Mouse (Mus musculus): ENCODE data around the gene Casc1. TPM values are rescaled to one million over a fixed set of nuclear protein-coding genes. Genes with fewer than 3 reads are reported as not detected.

Casc1 gene
- polyA plus RNA-seq, 1 experiment from 2014 or later, result 4.4 TPM

GRCm38 (mm10) chr6:145237148-145237547 is 26.3 kb upstream of the Casc1 start:
- WGBS, result 74% methylated on average over 4 of the region's 4 CpGs
- Histone ChIP-seq H3K9me3 (replicated peaks) (no peaks in the 10 kb centered on the region), H3K4me2 (replicated peaks) (no peak overlapping the region), H3K4me1 (no peaks in the 10 kb centered on the region), H3K27ac (replicated peaks) (no peak overlapping the region), H3K27me3 (no peaks in the 10 kb centered on the region), H3K9ac (no peak overlapping the region), H3K4me3 (replicated peaks) (no peak overlapping the region), H3K36me3 (0 out of 2 replicates have a peak, but pooled peaks cover 24% of the 10 kb centered on the region)
- no peak for ATAC-seq (ENCODE audit: insufficient number of reproducible peaks, low FRiP score, low TSS enrichment, low read depth)

GRCm38 (mm10) chr6:145235367-145235766 is 24.6 kb upstream of the Casc1 start:
- Histone ChIP-seq H3K27ac (replicated peaks) (no peak overlapping the region), H3K4me3 (replicated peaks) (no peak overlapping the region), H3K9ac (no peak overlapping the region), H3K9me3 (replicated peaks) (no peaks in the 10 kb centered on the region), H3K36me3 (peaks cover 21% of the 10 kb centered on the region), H3K4me1 (no peaks in the 10 kb centered on the region), H3K4me2 (replicated peaks) (no peak overlapping the region), H3K27me3 (no peaks in the 10 kb centered on the region)
- no peak for ATAC-seq (ENCODE audit: insufficient number of reproducible peaks, low FRiP score, low TSS enrichment, low read depth)
- 83% methylated on average over 6 of the region's 6 CpGs for WGBS

GRCm38 (mm10) chr6:145234391-145234790 is 23.6 kb upstream of the Casc1 start:
- Histone ChIP-seq H3K4me1 (no peaks in the 10 kb centered on the region), H3K4me3 (replicated peaks) (no peak overlapping the region), H3K27me3 (no peaks in the 10 kb centered on the region), H3K4me2 (replicated peaks) (no peak overlapping the region), H3K9me3 (replicated peaks) (no peaks in the 10 kb centered on the region), H3K36me3 (peaks cover 14% of the 10 kb centered on the region), H3K27ac (replicated peaks) (no peak overlapping the region), H3K9ac (no peak overlapping the region)
- ATAC-seq (ENCODE audit: insufficient number of reproducible peaks, low FRiP score, low TSS enrichment, low read depth), result no peak
- WGBS, result 79% methylated on average over 1 of the region's 1 CpGs

- peaks cover 7% of the 10 kb centered on the region for H3K36me3 ChIP-seq
- H3K9me3 ChIP-seq (replicated peaks), result no peaks in the 10 kb centered on the region
- H3K4me2 ChIP-seq (replicated peaks), result no peak overlapping the region
- no peak overlapping the region for H3K4me3 ChIP-seq (replicated peaks)
- no peaks in the 10 kb centered on the region for H3K4me1 ChIP-seq
- H3K27me3 ChIP-seq, result no peaks in the 10 kb centered on the region
- no peak overlapping the region for H3K9ac ChIP-seq
- H3K27ac ChIP-seq (replicated peaks), result no peak overlapping the region
- no peak for ATAC-seq (ENCODE audit: insufficient number of reproducible peaks, low FRiP score, low TSS enrichment, low read depth)
- WGBS, result 83% methylated on average over 3 of the region's 3 CpGs
These were observed 15.5 kb upstream of the Casc1 start for GRCm38 (mm10) chr6:145226296-145226695.

- H3K4me2 ChIP-seq (replicated peaks), result no peak overlapping the region
These were observed 13.4 kb upstream of the Casc1 start for GRCm38 (mm10) chr6:145224246-145224645.

GRCm38 (mm10) chr6:145215826-145216225 is 5.0 kb upstream of the Casc1 start:
- Histone ChIP-seq H3K4me2 (replicated peaks) (no peak overlapping the region), H3K27me3 (no peaks in the 10 kb centered on the region), H3K27ac (replicated peaks) (no peak overlapping the region), H3K9ac (no peak overlapping the region), H3K9me3 (replicated peaks) (no peaks in the 10 kb centered on the region), H3K36me3 (peaks cover 27% of the 10 kb centered on the region; the same call in 1 of the 2 replicates), H3K4me1 (peaks cover 10% of the 10 kb centered on the region), H3K4me3 (replicated peaks) (no peak overlapping the region)
- no peak for ATAC-seq (ENCODE audit: insufficient number of reproducible peaks, low FRiP score, low TSS enrichment, low read depth)
- 87% methylated on average over 3 of the region's 3 CpGs for WGBS

More at GRCm38 (mm10) chr6:145224246-145224645, 13.4 kb upstream of the Casc1 start:
- Histone ChIP-seq H3K4me3 (replicated peaks) (no peak overlapping the region), H3K9ac (no peak overlapping the region), H3K27ac (replicated peaks) (no peak overlapping the region), H3K9me3 (replicated peaks) (no peaks in the 10 kb centered on the region), H3K27me3 (no peaks in the 10 kb centered on the region), H3K36me3 (peaks cover 9% of the 10 kb centered on the region; the same call in 1 of the 2 replicates), H3K4me1 (no peaks in the 10 kb centered on the region)
- 84% methylated on average over 6 of the region's 6 CpGs for WGBS
- no peak for ATAC-seq (ENCODE audit: insufficient number of reproducible peaks, low FRiP score, low TSS enrichment, low read depth)

GRCm38 (mm10) chr6:145213916-145214315 is 3.1 kb upstream of the Casc1 start:
- 82% methylated on average over 2 of the region's 2 CpGs for WGBS
- Histone ChIP-seq H3K9ac (no peak overlapping the region), H3K27me3 (no peaks in the 10 kb centered on the region), H3K36me3 (peaks cover 19% of the 10 kb centered on the region; the same call in 1 of the 2 replicates), H3K27ac (replicated peaks) (no peak overlapping the region), H3K4me2 (replicated peaks) (no peak overlapping the region), H3K4me1 (peaks cover 17% of the 10 kb centered on the region), H3K4me3 (replicated peaks) (no peak overlapping the region), H3K9me3 (replicated peaks) (no peaks in the 10 kb centered on the region)
- ATAC-seq (ENCODE audit: insufficient number of reproducible peaks, low FRiP score, low TSS enrichment, low read depth), result no peak

- Histone ChIP-seq H3K36me3 (0 out of 2 replicates have a peak, but pooled peaks cover 11% of the 10 kb centered on the region), H3K27me3 (no peaks in the 10 kb centered on the region), H3K4me2 (replicated peaks) (peak overlapping the region; percentile 64), H3K9ac (peak overlapping the region; percentile 71), H3K4me3 (replicated peaks) (peak overlapping the region; percentile 64), H3K9me3 (replicated peaks) (no peaks in the 10 kb centered on the region), H3K27ac (replicated peaks) (peak overlapping the region; percentile 93), H3K4me1 (peaks cover 17% of the 10 kb centered on the region)
- WGBS, result 4% methylated on average over 21 of the region's 21 CpGs
- peak; percentile 41 for ATAC-seq (ENCODE audit: insufficient number of reproducible peaks, low FRiP score, low TSS enrichment, low read depth)
These were observed 836 bp upstream of the Casc1 start for GRCm38 (mm10) chr6:145211376-145212305.

GRCm38 (mm10) chr6:145210056-145210680 is 637 bp downstream of the Casc1 start:
- H3K27ac ChIP-seq (replicated peaks), result peak overlapping the region; percentile 74; the same call in 1 of the 2 replicates
- WGBS, result 32% methylated on average over 8 of the region's 8 CpGs
- no peaks in the 10 kb centered on the region for H3K27me3 ChIP-seq
- H3K4me1 ChIP-seq, result peaks cover 17% of the 10 kb centered on the region
- peak overlapping the region; percentile 64 for H3K4me2 ChIP-seq (replicated peaks)
- H3K9me3 ChIP-seq (replicated peaks), result no peaks in the 10 kb centered on the region
- peak overlapping the region; percentile 64 for H3K4me3 ChIP-seq (replicated peaks)
- no peak overlapping the region for H3K9ac ChIP-seq
- 0 out of 2 replicates have a peak, but pooled peaks cover 7% of the 10 kb centered on the region for H3K36me3 ChIP-seq
- no peak for ATAC-seq (ENCODE audit: insufficient number of reproducible peaks, low FRiP score, low TSS enrichment, low read depth)

- Histone ChIP-seq H3K4me3 (replicated peaks) (no peak overlapping the region), H3K9me3 (replicated peaks) (no peaks in the 10 kb centered on the region), H3K36me3 (no peaks in the 10 kb centered on the region), H3K27me3 (no peaks in the 10 kb centered on the region), H3K4me2 (replicated peaks) (no peak overlapping the region), H3K4me1 (peaks cover 2% of the 10 kb centered on the region), H3K9ac (no peak overlapping the region), H3K27ac (replicated peaks) (no peak overlapping the region)
- no peak for ATAC-seq (ENCODE audit: insufficient number of reproducible peaks, low FRiP score, low TSS enrichment, low read depth)
- 61% methylated on average over 10 of the region's 10 CpGs for WGBS
These were observed 5.7 kb downstream of the Casc1 start for GRCm38 (mm10) chr6:145205142-145205541.

GRCm38 (mm10) chr6:145204440-145204839 is 6.4 kb downstream of the Casc1 start:
- no peak for ATAC-seq (ENCODE audit: insufficient number of reproducible peaks, low FRiP score, low TSS enrichment, low read depth)
- H3K9me3 ChIP-seq (replicated peaks), result no peaks in the 10 kb centered on the region
- 94% methylated on average over 6 of the region's 6 CpGs for WGBS
- no peak overlapping the region for H3K4me3 ChIP-seq (replicated peaks)
- H3K27me3 ChIP-seq, result no peaks in the 10 kb centered on the region
- H3K36me3 ChIP-seq, result no peaks in the 10 kb centered on the region
- no peak overlapping the region for H3K9ac ChIP-seq
- H3K4me1 ChIP-seq, result no peaks in the 10 kb centered on the region
- no peak overlapping the region for H3K27ac ChIP-seq (replicated peaks)
- H3K4me2 ChIP-seq (replicated peaks), result no peak overlapping the region
